Mouse (Mus musculus): ENCODE data around the gene Nr3c2. TPM values are rescaled to one million over a fixed set of nuclear protein-coding genes. Genes with fewer than 3 reads are reported as not detected.

The Nr3c2 gene
- polyA plus RNA-seq (2016; fragmentation: Nextera tagmentation; extraction: Ambion mirVana), result 0.74 and 1.2 TPM in 2 replicates

GRCm38 (mm10) chr8:76899411-76900154 lies at the start of gene Nr3c2:
Gene Nr3c2 (plus strand): TSS chr8:76899442.
- Histone ChIP-seq H3K27me3 (replicated peaks) (peaks cover 61% of the 10 kb centered on the region), H3K4me3 (peak within 1 kb of the TSS; percentile 62), H3K9ac (peak within 1 kb of the TSS; percentile 56), H3K4me1 (peaks cover 38% of the 10 kb centered on the region), H3K4me2 (peak within 1 kb of the TSS; percentile 89), H3K9me3 (replicated peaks) (no peaks in the 10 kb centered on the region), H3K27ac (no peak within 1 kb of the TSS), H3K36me3 (no peaks in the 10 kb centered on the region)
- ATAC-seq, result no peak
- WGBS (ENCODE audit: insufficient replicate concordance), result under 1% methylated on average over 46 of the region's 47 CpGs

DNA sequence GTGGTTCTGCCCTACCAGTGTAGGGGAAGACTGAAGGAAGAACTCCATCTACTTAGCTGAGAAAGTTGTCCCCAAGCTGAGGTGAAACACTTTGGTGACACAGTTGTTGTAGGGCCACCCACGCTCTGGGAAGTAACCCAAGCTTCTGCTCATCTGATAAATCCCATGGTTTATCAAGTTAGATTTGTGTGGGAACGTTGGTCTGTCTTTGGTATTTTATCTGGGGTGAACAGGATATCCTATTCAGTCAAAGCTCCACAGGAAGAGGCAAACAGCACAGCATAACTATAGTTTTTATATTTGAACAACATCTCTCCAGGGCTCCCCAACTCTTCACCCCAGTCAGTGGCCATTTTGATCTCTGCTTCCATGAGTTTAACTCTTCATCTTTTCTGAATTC lies 40.7 kb upstream of the Nr3c2 start:
- no peaks in the 10 kb centered on the region for H3K36me3 ChIP-seq
- no peak overlapping the region for H3K4me3 ChIP-seq
- no peaks in the 10 kb centered on the region for H3K4me1 ChIP-seq
- H3K9me3 ChIP-seq (replicated peaks), result no peaks in the 10 kb centered on the region
- H3K4me2 ChIP-seq, result no peak overlapping the region
- no peak overlapping the region for H3K9ac ChIP-seq
- WGBS (ENCODE audit: insufficient replicate concordance), result 35% methylated on average over 2 of the region's 2 CpGs
- no peak overlapping the region for H3K27ac ChIP-seq
- no peaks in the 10 kb centered on the region for H3K27me3 ChIP-seq (replicated peaks)
- ATAC-seq, result no peak

DNA sequence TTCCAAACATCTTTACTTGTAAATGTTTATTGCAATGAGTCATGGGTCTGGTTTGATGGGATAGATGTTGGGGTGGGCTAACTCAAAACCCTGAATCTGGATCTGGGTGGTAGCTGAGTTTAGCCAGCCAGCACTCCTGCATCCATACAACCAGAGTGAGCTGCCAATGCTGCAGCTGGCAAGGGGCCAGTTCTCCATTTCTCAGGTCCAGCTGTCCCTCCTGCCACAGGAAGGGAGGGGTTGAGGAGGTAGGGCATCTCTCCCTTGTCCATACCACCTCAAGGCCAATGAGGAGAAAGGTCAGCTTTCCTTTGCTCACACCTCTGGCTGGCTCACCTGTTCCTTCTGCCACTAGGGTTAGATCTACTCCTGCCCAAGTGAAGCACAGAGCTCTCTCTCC lies 39.5 kb upstream of the Nr3c2 start:
- no peak overlapping the region for H3K4me3 ChIP-seq
- H3K4me1 ChIP-seq, result no peaks in the 10 kb centered on the region
- H3K36me3 ChIP-seq, result no peaks in the 10 kb centered on the region
- H3K27me3 ChIP-seq (replicated peaks), result no peaks in the 10 kb centered on the region
- no peaks in the 10 kb centered on the region for H3K9me3 ChIP-seq (replicated peaks)
- H3K9ac ChIP-seq, result no peak overlapping the region
- no peak overlapping the region for H3K4me2 ChIP-seq
- H3K27ac ChIP-seq, result no peak overlapping the region
- ATAC-seq, result no peak

- H3K4me3 ChIP-seq, result no peak overlapping the region
- ATAC-seq, result no peak
- H3K9me3 ChIP-seq (replicated peaks), result no peaks in the 10 kb centered on the region
- WGBS (ENCODE audit: insufficient replicate concordance), result 77% methylated on average over 1 of the region's 1 CpGs
- H3K9ac ChIP-seq, result no peak overlapping the region
- H3K27ac ChIP-seq, result no peak overlapping the region
- H3K4me2 ChIP-seq, result no peak overlapping the region
- H3K27me3 ChIP-seq (replicated peaks), result no peaks in the 10 kb centered on the region
- H3K4me1 ChIP-seq, result no peaks in the 10 kb centered on the region
- no peaks in the 10 kb centered on the region for H3K36me3 ChIP-seq
These were observed 36.2 kb upstream of the Nr3c2 start for GRCm38 (mm10) chr8:76863066-76863465.

GRCm38 (mm10) chr8:76876809-76877208 lies 22.4 kb upstream of the Nr3c2 start:
- Histone ChIP-seq H3K4me3 (no peak overlapping the region), H3K4me1 (no peaks in the 10 kb centered on the region), H3K4me2 (no peak overlapping the region), H3K36me3 (no peaks in the 10 kb centered on the region), H3K9ac (no peak overlapping the region), H3K27ac (no peak overlapping the region), H3K9me3 (replicated peaks) (no peaks in the 10 kb centered on the region), H3K27me3 (replicated peaks) (no peaks in the 10 kb centered on the region)
- ATAC-seq, result no peak
- 63% methylated on average over 2 of the region's 2 CpGs for WGBS (ENCODE audit: insufficient replicate concordance)

DNA sequence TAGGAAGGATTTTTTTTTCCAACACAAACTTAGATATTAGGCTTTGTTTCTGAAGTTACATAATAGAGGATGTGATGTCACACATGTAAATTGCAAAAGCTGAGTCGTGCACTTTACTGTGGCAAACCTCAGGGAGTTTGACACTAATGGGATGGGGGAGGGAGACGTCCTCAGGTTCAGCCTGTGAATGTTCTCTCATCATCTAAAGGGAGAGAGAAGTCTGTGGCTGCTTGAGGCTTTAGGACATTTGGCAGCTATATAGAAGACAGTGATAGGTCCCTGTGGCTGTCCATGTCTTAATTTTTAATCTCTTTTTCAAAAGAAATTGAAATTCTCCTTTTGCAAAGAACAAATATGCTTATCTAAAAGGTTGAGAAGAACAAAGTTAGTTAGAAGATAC lies 2.2 kb upstream of the Nr3c2 start:
- no peak for ATAC-seq
- no peak overlapping the region for H3K4me2 ChIP-seq
- no peaks in the 10 kb centered on the region for H3K9me3 ChIP-seq (replicated peaks)
- H3K27ac ChIP-seq, result no peak overlapping the region
- peaks cover 44% of the 10 kb centered on the region for H3K27me3 ChIP-seq (replicated peaks)
- H3K9ac ChIP-seq, result no peak overlapping the region
- 2% methylated on average over 2 of the region's 2 CpGs for WGBS (ENCODE audit: insufficient replicate concordance)
- peaks cover 29% of the 10 kb centered on the region for H3K4me1 ChIP-seq
- no peak overlapping the region for H3K4me3 ChIP-seq
- H3K36me3 ChIP-seq, result no peaks in the 10 kb centered on the region

GRCm38 (mm10) chr8:76898721-76899410 lies 376 bp upstream of the Nr3c2 start:
- Histone ChIP-seq H3K27ac (no peak overlapping the region), H3K36me3 (no peaks in the 10 kb centered on the region), H3K27me3 (replicated peaks) (peaks cover 61% of the 10 kb centered on the region), H3K4me2 (peak overlapping the region; percentile 89), H3K9me3 (replicated peaks) (no peaks in the 10 kb centered on the region), H3K9ac (peak overlapping the region; percentile 56), H3K4me1 (peaks cover 38% of the 10 kb centered on the region), H3K4me3 (peak overlapping the region; percentile 62)
- under 1% methylated on average over 51 of the region's 60 CpGs for WGBS (ENCODE audit: insufficient replicate concordance)
- peak; percentile 3; the same call in 1 of the 2 replicates for ATAC-seq

- Histone ChIP-seq H3K4me2 (peak overlapping the region; percentile 89), H3K27me3 (replicated peaks) (peaks cover 61% of the 10 kb centered on the region), H3K36me3 (no peaks in the 10 kb centered on the region), H3K4me3 (peak overlapping the region; percentile 62), H3K9me3 (replicated peaks) (no peaks in the 10 kb centered on the region), H3K9ac (no peak overlapping the region), H3K27ac (no peak overlapping the region), H3K4me1 (peaks cover 38% of the 10 kb centered on the region)
- no peak for ATAC-seq
- under 1% methylated on average over 58 of the region's 58 CpGs for WGBS (ENCODE audit: insufficient replicate concordance)
These were observed 1.2 kb downstream of the Nr3c2 start for GRCm38 (mm10) chr8:76900155-76901141.

- Histone ChIP-seq H3K4me2 (peak overlapping the region; percentile 89), H3K27me3 (replicated peaks) (peaks cover 61% of the 10 kb centered on the region), H3K36me3 (no peaks in the 10 kb centered on the region), H3K4me3 (peak overlapping the region; percentile 62), H3K4me1 (peaks cover 38% of the 10 kb centered on the region), H3K9me3 (replicated peaks) (no peaks in the 10 kb centered on the region), H3K9ac (peak overlapping the region; percentile 41), H3K27ac (no peak overlapping the region)
- WGBS (ENCODE audit: insufficient replicate concordance), result 1% methylated on average over 39 of the region's 41 CpGs
- ATAC-seq, result peak; percentile 96
These were observed 2.4 kb downstream of the Nr3c2 start for GRCm38 (mm10) chr8:76901430-76902204.

GRCm38 (mm10) chr8:76902205-76903078 lies 3.2 kb downstream of the Nr3c2 start:
- WGBS (ENCODE audit: insufficient replicate concordance), result 1% methylated on average over 34 of the region's 35 CpGs
- ATAC-seq, result peak; percentile 87
- peak overlapping the region; percentile 62 for H3K4me3 ChIP-seq

More at GRCm38 (mm10) chr8:76902205-76903078, 3.2 kb downstream of the Nr3c2 start:
- Histone ChIP-seq H3K4me1 (peaks cover 38% of the 10 kb centered on the region), H3K36me3 (no peaks in the 10 kb centered on the region), H3K9ac (peak overlapping the region; percentile 46; the same call in 1 of the 2 replicates), H3K27ac (no peak overlapping the region), H3K9me3 (replicated peaks) (no peaks in the 10 kb centered on the region), H3K27me3 (replicated peaks) (peaks cover 55% of the 10 kb centered on the region), H3K4me2 (peak overlapping the region; percentile 89)
